Mouse (Mus musculus) lung, adult 18-20 months (tissue): ENCODE results near the gene Naa38.
"Not testable (repeated sequence)": the region's sequence is repeated elsewhere in the genome, so short reads cannot be mapped to it uniquely, and the experiment has no call there.

Experiments used
- DNase-seq, 2 experiments: peaks; one replicate each; pipeline ENCODE4 v3.0.0; 2022; ENCODE audit warnings: mixed read lengths in 2 of 2

Naa38 gene

DNA sequence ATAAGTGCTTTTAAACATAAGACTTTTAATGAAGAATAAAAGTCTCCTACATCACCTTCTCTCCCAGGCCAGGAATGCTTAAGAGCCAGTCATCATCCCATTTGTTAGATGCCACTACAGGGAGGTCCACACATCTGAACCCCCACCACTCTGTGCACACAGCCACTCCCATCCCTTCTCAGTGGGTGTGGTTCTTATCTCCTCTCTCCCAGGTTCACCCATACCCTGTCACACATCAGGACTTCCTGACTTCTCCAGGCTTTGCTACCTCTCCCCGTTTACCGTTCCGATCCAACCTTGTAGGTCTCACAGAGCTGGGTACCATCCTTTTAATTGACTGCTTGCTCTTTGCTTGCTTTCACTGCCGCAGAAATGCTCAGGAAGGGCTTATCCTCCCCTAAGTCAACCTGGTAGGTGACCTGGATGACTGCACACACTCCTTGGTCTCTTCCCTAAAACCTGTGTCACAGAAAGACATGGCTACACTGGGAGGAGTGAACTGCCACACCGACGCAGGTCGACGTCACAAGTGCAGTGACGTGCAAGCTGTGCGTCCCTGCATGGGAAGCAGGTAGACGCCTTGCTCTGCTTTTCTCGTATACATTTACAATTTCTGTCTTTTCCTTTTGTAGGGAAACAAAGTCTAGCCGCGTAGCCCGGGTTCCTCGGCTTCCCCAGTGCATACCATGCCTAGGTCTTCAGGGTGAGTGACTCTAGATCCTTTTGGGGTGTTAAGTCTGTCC is 21.9 kb upstream of the Naa38 start:
- DNase-seq: no peak

DNA sequence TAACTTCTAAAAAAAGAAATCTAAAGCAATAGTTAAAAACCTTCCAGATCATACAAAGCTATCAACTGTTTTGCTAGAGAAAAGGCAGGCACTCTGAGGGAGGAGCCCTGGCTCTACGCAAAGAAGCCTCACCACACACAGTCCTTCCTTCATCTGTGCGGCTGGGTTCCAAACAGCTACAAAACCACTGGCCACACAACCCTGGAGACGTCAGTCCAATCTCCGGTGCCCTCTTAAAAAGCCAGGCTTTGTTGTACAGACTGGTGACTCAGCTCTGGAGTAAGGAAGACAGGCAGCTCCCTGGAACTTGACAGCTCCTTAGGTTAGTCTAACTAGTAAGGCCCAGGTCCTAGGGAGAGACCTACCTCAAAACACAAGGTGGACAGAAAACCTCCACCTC is 19.6 kb upstream of the Naa38 start:
- no peak for DNase-seq

DNA sequence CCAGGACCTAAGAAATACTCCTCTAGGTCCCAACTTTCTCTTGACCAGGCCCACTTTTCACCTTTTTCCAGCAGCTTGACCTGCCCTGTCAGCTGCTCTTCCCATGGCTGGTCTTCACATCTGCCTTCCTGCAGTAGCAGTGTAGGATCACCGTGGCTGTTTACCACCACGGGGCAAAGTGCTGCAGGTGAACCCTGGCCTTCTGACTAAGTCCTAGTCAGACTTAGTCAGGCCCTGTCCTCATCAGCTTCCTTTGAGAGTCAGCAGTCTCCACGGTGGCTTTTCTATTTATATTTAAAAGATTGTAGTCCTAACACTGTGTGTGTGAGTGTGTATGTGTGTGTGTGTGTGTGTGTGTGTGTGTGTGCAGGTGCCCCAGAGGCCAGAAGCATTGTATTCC is 17.5 kb upstream of the Naa38 start:
- no peak for DNase-seq

DNA sequence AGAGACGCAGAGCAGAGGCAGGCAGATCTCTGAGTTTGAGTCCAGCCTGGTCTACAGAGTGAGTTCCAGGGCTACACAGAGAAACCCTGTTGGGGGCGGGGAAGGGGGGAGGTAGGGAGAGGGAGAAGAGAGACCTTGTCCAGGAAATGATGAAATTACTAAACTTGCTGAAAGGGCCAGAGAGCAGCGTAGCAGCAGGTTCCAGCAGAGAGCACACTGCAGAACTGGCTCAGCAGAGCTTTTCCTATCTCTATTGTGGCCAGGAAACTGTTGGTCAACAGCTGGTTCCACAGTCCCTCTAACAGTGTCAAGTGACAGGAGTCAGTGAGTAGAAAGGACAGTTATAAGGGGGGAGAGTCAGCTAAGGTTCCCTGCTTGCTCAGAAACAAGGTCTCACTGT is 15.7 kb upstream of the Naa38 start:
- no peak for DNase-seq

DNA sequence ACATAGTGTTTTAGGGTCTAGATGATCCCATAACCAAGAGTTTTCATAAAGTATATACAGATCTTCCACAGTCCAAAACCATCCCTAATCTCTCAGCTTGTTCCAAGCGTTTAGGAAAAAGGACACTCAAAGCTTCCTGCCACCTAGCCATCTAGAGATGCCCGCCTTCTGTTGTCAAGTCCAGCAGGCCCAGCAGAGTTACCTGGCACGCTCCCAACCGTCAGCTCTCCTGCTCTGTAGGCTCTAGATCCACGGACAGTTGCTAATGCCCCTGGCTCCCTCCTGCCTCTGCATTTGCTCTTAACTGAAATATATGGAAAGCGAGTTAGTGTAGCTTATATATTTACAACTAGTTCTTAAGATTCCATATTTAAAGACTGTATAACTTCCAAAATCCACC is 13.9 kb upstream of the Naa38 start:
- no peak for DNase-seq

DNA sequence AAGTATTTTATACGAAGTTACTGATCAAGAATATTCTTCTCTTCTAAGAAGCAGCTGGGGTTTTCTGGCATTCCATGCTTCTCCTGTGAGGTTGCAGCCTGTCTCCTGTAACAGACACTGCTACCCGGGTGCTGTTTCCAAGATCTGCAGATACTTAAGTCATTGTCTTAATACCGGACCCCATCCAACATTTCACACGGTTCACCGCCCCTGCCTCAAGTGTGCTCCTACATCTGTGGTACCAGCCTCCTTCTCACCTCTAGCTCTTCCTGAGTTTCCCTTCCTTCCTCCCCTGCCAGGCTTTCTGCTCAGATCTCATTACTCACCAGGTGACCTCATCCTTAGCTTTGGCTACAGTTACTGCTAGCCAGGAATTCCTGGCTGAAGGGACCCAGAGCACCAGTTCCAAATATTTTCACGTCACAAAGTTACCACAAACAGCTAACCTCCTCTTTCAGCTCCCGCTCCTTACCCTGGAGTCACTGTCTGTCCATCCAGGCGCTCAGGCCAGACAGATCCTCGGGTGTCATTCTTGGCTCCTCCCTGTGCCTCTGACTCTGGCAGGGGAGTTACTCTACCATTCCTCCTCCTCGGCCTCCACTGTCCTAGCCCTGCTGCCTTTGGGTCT is 12.7 kb upstream of the Naa38 start:
- DNase-seq: no peak

DNA sequence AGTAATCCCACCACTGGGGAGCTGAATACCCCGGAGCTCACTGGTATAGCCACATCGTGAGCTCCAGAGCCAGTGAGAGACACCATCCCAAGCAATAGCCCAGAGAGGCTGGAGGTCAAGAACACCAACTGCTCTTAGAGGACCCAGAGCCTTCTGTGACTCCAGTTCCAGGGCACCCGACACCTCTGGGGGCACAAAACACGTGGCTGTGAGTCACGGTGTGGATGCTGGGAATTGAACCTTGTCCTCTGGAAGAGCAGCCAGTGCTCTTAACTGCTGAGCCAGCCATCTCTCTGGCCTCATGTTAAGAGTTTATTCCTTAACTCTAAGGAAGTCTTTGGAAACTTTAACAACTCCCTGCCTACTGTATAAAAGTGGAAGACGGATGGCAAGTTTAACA is 10.3 kb upstream of the Naa38 start:
- no peak for DNase-seq

DNA sequence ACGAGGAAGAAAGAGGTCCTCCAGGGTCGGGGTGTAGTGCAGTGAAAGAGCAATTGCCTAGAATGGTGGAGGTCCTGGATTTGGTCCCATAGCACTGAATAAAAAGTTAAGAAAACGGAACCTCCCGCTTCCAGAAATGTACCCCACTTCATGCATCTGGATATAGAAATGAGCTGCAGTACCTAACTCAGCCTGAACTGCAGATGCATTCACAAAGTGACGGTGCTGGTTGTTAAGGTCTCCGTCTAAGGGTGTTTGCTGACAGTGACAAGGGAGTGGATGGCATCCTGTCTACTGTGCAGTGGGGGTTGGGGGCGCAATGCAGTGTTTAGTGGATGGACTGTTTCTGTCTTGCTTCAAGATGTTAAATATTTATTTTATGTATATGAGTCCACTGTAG is 8.5 kb upstream of the Naa38 start:
- no peak for DNase-seq

DNA sequence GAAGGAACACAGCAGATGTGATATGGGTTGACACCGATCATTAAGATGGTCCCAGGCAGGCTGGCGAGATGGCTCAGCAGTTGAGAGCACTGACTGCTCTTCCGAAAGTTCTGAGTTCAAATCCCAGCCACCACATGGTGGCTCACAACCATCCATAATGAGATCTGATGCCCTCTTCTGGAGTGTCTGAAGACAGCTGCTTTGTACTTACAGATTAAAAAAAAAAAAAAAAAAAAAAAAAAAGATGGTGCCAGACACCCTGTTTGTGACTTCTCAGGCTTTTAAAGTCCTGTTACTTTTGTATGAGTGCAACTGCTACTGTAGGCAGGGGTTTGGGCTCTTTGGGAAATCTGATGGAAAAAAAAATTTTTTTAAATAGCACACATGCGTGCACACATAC is 6.6 kb upstream of the Naa38 start:
- no peak for DNase-seq

DNA sequence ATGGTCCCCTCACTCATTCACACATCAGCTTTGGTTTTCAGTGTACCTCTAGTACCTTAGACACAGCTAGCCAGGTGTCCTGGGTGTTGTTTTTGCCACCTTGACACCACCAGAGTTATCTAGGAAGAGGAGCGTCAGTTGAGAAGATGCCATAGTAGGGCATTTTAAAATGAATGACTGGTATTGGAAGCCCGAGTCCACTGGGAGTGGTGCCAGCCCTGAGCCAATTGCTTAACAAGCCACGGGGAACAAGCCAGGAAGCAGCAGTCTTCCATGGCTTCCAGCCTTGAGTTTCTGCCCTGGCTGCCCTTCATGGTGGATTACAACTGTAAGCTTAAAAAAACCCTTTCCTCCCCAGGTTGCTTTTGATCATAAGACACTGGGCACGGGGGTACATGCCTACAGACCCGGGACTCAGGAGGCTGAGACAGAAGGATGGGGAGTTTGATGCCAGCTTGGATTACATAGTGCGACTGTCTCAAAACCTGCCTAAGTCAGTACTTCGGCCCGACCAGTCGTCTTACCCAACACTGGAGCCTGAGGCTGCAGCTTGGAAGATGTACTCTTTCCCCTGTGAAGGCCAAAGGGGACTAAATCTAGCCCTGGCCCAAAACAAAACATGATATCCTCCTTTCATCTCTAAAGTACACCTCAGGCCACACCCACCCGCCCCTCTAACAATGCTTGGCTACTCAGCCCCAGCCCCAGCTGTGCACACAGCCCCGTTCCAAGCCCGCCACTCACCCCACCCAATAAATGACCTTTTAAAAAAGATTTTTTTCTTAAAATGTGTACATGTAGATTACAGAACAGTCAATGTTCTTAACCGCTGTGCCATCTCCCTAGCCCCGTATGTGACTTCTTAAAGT is 5.5 kb upstream of the Naa38 start:
- peak in 1 of 2 experiments; percentile 25 for DNase-seq

DNA sequence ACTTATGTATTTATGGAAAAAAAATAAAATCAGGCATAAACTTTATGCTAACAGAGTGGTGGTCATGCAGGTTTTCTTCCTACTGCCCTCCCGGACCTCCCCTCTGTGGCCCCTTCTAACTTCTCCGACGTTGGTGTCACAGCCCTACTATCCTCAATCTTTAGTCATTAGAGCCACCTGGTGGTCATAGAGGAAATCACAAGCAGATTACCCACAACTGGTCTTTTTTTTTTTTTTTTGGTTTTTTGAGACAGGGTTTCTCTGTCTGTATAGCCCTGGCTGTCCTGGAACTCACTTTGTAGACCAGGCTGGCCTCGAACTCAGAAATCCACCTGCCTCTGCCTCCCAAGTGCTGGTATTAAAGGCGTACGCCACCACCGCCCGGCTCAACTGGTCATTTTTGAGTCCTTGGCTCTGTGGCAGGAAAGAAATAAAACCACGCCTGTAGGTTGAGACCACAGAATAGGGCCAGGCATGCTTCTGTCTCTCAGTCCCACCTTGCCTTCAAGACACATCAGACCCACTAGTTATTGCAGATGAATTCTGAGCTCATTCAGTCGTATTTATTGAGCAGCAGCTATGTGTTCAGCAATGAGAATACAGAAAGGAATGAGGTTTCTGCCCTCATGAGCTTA is 4.8 kb upstream of the Naa38 start:
- peak; percentile 18 to 75 for DNase-seq

DNA sequence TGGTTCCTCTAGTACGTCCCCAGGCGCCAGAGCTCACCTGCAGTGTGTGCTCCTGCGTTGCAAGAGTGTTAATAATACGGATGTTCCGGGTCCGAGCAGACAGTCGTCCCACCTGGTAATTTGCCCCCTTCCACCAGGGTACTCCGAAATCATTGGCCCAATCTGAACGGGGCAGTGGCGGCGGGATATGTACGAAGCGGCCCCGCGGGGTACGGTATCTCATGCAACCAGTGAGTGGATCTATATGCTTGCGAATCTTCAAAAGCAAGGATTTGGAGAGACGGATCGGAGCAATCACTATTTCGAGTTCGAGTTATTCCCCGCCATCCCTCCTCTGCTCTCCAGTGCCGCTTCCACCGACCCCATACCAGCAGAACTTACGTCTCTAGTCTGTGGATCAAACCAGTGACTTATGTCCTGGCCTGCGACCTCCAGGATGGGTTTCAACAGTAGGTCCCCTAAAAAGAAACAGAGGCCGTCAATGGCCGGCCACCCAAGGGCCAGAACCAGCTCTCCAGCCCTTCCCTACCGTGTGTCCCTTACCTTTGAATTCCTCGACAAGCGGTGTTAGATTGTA is 608 bp upstream of the Naa38 start:
- DNase-seq: not testable (repeated sequence)

DNA sequence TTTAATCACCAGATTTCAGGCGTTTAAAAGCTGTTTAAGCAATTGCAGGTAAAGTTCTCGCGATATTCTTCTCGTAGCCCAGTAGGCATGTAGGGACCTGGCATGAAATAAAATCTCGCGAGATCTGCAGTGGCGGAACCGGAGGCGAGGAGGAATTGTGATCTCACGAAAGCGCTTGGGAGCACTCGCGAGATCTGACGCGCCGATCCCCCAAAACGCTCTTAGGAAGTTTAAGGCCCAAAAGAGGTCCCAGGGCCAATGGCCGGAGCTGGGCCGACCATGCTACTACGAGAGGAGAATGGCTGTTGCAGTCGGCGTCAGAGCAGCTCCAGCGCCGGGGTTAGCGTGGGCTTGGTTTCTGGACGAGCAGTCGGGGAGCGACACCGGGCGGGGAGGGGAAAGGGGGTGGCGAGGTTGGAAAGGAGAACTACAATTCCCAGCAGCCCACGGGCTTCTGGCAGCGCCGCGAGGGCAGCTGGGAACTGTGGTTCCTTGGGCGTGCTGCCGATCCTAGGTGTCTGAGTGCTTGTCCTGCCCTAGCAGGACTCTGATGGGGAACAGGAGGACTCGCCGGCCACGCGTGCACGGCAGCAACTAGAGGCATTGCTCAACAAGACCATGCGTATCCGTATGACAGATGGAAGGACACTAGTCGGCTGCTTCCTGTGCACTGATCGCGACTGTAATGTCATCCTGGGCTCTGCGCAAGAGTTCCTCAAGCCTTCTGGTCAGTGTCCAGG is 517 bp downstream of the Naa38 start:
- DNase-seq: peak; percentile 97 to 98

DNA sequence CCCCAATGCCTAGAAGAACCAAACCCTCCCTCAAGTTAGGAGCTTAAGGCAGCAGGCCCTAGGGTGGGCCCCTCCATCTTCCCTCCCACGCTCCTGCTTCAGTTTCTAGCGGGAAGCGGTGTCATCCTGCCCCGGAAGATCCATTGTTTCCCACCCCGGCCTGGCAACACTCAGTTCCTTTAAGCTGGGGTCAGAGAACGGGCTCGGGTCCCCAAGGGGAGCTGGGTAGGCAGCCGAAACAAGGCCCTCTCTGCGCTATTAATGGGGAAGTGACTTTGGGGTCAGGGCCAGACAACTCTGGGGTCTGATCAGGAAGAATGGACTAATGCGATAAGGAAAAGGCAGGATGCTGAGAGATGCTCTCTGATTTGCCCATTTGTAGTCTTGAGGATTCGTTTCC is 1.5 kb downstream of the Naa38 start:
- DNase-seq: peak in 1 of 2 experiments; percentile 60

DNA sequence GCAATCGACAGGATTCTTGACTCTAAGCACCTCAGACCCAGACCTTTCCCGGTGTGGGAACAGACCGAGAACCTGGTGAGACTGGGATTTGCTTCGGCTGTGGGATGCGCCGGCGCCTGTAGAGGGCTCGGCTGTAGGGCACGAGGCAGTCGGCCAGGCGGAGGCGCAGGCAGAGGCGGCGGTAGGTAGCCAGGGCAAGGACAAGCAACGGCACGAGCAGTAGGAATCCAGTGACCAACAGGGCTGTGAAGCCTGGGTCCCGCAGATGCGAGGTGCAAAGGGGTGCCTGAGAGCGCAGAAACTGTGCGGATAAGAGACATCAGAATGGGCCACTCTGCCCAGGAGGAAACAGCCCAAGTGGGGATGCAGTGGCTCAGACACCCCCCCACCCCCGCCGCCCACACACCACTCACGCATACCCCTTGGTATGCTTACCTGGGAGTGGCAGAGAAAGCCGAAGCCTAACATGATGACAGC is 2.3 kb downstream of the Naa38 start:
- DNase-seq: peak in 1 of 2 experiments; percentile 24

DNA sequence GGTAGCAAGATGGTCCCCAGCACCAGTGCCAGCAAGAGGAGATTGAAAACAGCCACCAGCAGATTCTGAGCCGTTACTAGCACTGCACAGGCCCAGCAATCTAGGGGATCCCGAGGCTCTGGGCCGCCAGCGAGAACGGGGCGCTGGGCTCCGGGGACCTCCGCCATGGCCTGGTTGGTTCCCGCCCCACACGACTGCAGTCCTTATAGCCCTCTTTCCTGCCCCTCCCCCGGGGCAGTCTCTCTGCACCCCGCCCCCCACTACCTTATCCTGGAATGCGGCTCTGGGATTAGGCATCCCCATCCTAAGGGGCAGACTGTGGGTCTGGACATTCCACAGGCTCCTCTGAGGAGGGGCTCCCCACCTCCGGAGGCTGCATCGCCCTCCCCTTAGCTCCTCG is 2.8 kb downstream of the Naa38 start, which contains the start of gene Tmem88:
Tmem88 (minus strand) TSS at position 176 of the 400 bp plus-strand sequence.
- DNase-seq: peak in 1 of 2 experiments; percentile 27

DNA sequence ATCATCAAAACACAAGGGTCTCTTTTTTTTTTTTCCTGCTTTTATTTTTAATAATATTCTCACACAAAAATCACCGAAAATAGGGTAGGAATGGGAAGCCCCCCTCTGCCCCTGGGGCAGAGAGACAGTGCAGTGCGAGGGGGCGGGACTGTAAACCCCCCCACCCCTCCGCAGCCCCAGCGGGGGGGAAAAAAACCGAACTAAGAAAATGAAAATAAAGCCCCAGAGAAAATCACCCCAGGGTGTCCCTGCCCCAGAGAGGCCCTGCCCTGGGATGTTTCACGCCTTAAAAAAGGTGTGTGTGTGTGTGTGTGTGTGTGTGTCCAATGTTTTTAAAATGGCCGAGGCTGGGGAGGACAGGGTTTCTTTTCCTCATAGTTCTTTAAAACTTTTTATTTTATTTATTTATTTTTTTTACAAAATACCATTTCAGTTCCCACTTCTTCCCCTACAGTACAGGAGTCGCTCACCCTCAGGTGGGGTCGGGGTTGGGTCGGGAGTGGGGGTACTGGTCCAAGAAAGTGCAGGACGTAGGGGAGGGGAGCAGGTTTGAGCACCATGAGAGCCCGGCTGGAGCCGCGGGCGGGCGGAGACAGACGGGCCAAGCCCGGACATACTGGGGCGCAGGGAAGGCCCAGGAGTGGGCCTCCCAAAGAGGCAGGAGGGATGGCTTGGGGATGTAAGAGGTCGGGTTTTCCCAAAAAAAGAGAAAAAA is 3.4 kb downstream of the Naa38 start:
- no peak for DNase-seq

DNA sequence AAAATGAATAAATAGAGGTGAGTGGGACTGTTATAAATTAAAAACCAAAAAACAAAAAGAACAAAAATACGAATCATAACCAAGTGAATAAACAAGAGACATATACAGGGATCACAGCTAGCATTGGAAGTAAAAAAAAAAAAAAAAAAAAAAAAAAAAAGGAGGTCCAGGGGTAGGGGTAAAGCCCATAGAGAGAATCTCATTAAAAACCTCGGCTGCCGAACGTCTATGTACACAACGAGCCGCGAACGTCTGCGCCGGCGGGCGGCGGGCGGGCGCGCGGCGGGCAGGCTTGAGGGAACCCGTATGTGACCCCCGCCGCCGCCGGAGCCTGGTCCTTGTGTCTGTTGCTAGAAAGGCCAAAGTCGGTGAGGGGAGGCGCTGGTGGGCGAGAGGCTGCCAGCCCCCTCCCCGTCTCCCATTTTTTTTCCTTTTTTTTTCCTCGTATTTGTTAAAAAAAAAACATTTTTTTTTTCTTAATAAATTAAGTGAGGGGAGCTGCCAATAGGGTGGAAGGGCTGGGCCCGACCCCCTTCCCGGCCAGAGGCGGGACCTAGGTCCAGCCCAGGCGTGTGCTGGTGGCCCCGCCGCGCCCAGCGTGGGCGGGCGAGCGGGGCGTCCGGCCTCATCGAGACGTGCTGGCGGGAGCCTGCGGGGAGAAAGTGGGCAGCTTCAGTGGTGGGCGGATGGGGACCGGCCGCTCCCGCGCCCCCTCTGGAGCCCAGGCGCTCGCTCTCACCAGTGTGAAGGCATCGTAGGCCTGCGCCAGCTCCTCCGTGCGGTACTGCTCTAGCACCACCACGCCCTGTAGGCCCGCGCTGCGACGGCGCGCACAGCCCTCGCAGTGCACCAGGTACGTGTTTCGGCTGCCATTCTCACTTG is 4.2 kb downstream of the Naa38 start:
- DNase-seq: peak in 1 of 2 experiments; percentile 6

DNA sequence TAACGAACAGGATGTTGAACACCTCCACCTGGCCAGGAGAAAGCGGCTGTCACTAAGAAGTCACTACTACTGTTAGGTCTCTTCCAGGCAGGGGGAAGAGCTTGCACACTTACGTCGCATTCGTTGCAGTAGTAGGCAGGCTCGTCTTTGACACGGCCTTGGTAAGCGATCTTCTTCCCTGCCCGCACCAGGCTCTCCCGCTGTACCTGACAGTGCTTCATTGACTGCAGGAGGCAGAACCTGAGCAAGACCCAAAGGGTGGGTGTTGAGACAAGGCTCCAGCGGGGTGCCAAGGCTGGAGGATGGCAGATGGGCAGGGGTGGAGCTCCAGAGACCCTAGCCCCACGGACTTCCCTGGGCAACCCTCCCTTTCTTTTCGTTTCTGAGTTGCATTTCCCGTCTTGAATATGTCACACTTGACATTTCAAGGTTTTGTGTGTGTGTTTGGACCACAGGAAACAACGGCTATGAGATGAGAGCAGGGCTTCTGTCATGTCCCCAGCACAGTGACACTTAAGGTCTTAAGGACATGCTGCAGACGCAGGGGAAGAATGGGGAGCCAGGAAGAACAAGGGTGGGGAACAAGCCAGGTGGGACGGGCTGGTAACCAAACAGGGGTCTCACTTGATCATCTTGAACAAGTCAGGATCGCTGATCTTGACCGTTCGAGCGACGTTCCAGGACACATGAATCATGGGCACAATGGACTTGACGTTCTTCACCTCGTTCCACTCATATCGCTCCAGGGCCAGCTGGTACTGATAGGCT is 5.0 kb downstream of the Naa38 start:
- peak in 1 of 2 experiments; percentile 11 for DNase-seq
